Comparison of ENCODE assay signal across 13 mouse cellular contexts in the genomic region with DNA sequence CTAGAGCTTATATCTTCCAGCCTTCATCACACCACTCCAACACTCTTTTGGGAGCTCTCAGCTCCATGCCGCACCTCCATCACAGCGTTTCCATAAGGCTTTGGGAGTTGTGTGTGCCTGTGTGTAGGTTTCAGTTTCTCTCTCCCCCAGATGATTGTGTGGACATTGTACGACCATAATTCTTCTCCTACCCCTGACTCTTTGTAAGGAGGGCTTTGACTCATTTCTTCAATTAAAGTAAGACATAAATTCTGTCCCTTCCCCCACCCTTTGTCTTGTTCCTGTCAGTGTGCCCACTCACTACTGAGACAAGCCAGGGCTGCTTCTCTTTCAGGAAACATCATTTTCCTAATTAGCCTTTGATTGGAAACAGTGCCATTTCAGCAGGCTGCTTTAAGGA.
"Had no signal": no experiment of that assay in that cellular context is flagged by ENCODE, and none has a peak within 500 bp of the region (broad histone marks: within the 10 kb centered on the region; RNA-seq: fewer than 3 reads in every experiment).

No protein-coding gene starts in this region.

- DNase-seq: kidney, adult 11 months; kidney, adult 9 months; left cerebral cortex, postnatal 4 days; lung, embryonic 14.5 days; lung, postnatal 10 days; lung, postnatal 4 days; thymus, postnatal 4 days had no signal

- ATAC-seq: liver, embryonic 12.5 days; midbrain, embryonic 15.5 days had no signal

- H3K9ac ChIP-seq: limb, embryonic 15.5 days; liver, embryonic 12.5 days; lung, embryonic 14.5 days; midbrain, embryonic 15.5 days; neural tube, embryonic 12.5 days had no signal

- H3K27me3 ChIP-seq: liver, embryonic 12.5 days; midbrain, embryonic 15.5 days; neural tube, embryonic 12.5 days had no signal

- H3K4me3 ChIP-seq: limb, embryonic 15.5 days; liver, embryonic 12.5 days; midbrain, embryonic 10.5 days; midbrain, embryonic 15.5 days; neural tube, embryonic 12.5 days had no signal

- H3K4me1 ChIP-seq: limb, embryonic 15.5 days; liver, embryonic 12.5 days; midbrain, embryonic 10.5 days; midbrain, embryonic 15.5 days; neural tube, embryonic 12.5 days had no signal

- H3K4me2 ChIP-seq: limb, embryonic 15.5 days; liver, embryonic 12.5 days; lung, embryonic 14.5 days; midbrain, embryonic 15.5 days; neural tube, embryonic 12.5 days had no signal

- H3K9me3 ChIP-seq: limb, embryonic 15.5 days; liver, embryonic 12.5 days; midbrain, embryonic 10.5 days; midbrain, embryonic 15.5 days; neural tube, embryonic 12.5 days had no signal

- H3K27ac ChIP-seq: limb, embryonic 15.5 days; liver, embryonic 12.5 days; midbrain, embryonic 10.5 days; midbrain, embryonic 15.5 days; neural tube, embryonic 12.5 days; stomach, postnatal 0 days had no signal

- H3K36me3 ChIP-seq: limb, embryonic 15.5 days; liver, embryonic 12.5 days; midbrain, embryonic 10.5 days; midbrain, embryonic 15.5 days; neural tube, embryonic 12.5 days had no signal
